Mouse (Mus musculus) left cerebral cortex, postnatal 4 days (tissue): ENCODE measurements around the gene Fabp2. TPM values are rescaled to one million over a fixed set of nuclear protein-coding genes. Genes with fewer than 3 reads are reported as not detected.
"Not testable (repeated sequence)": the region's sequence is repeated elsewhere in the genome, so short reads cannot be mapped to it uniquely, and the experiment has no call there.

ENCODE experiments used
- DNase-seq: peaks from one replicate; pipeline ENCODE4 v3.0.0-alpha.2; 2022
- intact Hi-C: fragments of 180-260 bp; cut with DNase I; formaldehyde crosslinking; loops from one replicate; pipeline ENCODE4 v1.15.1; 2025
- total RNA-seq, 2 experiments: library from RNA; stranded (reverse); gene quantifications; 2 replicates each; pipeline ENCODE4 v1.2.3; 2021

Fabp2 gene
- total RNA-seq, 2 experiments from 2014 or later = not detected

DNA sequence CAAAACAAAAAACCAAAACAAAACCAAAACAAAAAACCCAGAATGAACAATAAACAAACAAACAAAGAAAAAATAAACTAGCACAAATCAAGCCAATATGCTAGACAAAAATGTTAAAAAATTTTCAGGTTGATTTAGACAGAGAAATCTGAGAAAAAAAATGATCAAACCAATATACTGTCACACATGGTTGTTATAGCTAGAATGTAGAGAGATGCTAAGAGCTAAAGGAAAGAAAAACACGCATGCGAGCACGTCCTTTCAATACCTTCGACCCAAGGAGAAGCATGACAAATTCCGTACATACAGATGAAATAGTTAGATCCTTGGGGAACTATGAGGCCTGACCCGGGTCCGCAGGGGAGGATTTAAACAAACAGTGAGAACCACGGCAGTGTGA is 24.4 kb downstream of the Fabp2 start, which contains the start of gene Gm10959:
TSS of gene Gm10959 (minus strand) at position 101 of the 400 bp plus-strand sequence.
- DNase-seq = no peak
- intact Hi-C loops = no loop called here

DNA sequence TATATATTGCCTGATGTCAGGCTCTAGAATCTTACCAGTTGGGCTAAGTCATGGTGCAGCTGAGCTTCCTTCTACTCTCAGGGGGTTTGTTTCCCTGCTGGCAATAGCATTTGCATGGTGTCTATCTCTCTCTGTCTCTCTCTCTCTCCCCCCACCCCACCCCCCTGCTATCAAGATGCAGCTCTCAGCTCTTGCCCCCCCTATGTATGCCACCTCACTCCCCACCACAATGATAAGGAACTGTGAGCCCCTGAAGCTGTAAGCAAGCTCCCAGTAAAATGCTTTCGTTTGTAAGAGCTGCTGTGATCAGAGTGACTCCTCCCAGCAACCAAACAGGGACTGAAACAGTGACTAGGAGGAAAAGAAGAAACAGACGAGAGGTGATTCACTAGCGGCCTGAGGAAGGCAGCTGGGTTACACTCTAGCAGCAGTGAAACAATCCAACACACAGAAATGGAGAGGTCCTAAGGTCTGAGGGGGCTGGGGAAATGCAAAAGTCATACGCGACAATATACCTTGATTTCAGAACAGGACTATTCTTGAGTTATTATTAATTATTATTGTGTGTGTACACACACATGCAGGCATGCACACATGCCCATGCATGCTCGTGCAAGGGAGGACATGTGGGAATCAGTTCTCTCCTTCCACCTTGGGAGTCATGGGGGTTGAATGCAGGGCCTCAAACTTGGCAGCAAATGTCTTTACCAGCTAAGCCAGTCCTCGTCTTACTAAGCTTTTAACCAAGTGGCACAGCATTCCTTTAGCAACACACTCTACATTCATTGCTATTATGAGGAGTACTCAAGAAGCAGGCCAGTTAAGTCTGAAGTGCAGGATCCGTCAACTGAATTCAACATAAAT is 25.9 kb downstream of the Fabp2 start:
- no peak for DNase-seq
- intact Hi-C loops = no loop called here

DNA sequence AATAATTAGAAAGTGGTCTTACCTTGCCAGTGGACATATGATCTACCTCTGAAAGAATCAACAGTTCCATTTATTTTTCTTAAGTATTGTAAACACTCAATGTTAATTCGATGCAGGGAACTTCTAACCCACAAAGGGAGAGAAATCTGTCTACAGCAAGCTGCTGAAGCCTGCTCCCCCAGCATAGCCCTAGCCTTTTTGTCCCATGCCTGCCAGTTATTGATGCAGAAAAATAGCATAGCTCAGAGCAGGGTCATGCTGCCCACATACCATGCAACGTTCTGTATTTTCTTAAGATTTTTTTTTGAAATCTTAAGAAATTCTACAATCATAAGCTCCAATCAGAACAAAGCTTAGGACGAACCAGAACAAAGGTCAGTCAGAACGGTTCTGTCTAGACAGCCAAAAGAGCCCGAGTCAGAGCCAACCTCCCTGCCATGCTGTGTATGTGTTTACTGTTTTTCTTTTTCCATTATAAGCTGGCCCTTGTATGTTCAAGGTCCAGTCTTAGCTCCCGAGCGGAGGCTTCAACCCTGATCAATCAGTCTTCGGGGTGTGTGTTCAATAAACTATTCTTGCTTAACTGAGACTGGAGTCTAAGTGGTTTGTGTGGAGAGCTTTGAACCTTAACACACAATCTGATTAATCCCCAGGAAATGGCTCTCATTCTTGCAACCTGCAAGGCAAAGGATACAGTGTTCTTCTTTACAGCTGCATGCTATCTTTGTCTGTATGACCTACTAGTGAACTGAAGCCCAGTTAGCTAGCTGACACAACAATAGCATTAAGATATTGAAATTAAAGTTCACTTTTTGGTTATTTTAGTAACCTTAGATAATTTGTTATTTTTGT is 27.0 kb downstream of the Fabp2 start:
- intact Hi-C loops = no loop called here
- no peak for DNase-seq

DNA sequence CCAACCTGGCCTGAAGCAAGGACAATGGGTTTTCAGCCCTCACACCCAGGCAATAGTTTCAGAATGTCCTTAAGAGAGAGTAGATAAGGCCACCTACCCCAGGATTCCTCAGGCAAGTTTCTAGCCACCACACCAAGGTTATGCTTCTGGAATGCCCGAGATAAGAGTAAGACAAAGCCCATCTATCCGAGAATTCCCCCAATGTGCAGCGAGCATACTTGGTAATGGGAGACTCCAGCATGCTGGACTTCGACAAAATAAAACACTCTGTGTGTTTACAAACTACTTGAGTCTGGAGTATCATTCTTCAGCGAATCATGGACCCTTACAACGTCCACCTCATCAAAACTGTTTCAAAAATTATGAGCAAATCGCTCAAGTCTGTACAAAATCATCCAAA is 28.3 kb downstream of the Fabp2 start:
- no peak for DNase-seq
- intact Hi-C loops = no loop called here

DNA sequence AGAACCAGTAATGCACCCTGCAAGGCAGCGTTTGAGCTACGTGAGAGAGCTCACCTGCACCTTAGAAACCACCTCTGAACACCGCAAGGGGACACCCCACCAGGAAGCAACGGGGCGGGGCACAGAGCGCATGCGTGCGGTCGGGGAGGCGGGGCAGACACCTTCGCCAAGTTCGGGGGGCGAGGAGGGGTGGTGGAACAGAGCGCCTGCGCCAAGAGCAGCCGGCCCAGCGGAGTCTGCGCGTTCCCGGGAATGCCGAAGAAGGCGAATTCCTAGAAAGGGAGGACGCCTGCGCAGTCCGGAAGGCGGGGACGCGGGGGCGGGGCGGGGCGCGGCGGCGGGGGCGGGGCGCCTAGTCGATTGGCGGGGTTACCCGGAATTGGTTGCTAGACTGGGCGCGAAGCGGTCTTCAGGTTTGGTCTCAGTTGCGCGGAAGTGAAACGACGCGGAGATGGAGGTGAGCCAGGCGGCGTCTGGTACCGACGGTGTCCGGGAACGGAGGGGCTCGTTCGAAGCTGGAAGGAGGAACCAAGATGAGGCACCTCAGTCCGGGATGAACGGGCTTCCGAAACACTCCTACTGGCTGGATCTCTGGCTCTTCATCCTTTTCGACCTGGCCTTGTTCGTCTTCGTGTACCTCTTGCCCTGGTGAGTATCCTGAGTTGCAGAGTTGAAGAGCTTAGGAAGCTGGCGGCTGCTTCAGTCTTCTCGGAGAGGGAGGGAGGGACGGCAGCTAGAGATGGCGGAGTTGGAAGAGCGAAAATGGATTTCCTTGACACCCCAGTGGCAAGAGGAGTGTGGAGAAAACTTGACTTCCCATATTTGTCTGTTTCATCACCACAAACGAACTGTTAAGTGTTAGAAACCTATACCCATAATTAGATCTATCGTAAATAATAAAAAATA is 29.4 kb downstream of the Fabp2 start, which contains the start of gene 1810037I17Rik:
TSS of gene 1810037I17Rik (plus strand) at position 195 of the 906 bp plus-strand sequence.
- peak; percentile 98 for DNase-seq
- intact Hi-C loops = no loop called here

DNA sequence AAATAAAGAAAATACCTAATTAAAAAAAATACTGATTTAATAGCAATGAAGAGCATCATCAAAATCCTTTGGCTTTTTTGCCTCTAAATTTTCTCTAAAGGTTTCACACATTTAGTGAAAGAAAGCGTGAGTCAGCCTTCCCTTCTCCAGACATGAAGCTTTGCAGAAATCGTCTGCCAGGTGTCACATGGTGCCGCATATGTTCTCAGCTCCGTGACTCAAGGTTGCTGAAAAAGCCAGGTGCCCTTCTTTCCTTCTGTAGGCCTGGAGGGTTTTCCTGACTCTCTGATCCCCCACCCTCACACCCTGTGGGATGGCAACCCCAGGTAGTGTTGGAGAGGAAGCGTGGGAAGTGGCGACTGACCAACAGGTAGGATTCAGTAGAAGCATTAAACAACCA is 34.9 kb downstream of the Fabp2 start:
- intact Hi-C loops = loop anchor here (10.0 kb wide), 1 partner anchor 395 kb away; no protein-coding TSS in a partner anchor
- DNase-seq = no peak

DNA sequence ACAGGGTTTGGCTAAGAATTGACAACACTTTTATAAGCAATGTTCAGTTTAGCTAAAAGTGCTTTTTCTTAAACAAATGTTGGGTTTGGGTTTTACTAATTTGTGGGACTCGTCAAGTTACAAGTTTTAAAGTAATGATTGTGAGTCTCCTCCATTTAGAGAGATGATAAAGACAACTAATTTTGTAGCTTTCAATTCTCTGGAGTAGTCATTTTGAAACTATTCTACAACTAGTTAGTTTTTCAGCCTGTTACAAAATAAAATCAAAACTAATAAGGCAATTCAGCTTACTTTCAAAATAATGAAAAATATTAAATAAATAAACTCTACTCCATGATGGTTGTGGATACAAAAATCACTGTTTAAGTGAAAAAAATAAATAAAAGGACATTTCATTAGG is 37.6 kb downstream of the Fabp2 start:
- intact Hi-C loops = loop anchor here (10.0 kb wide), 1 partner anchor 392 kb away; no protein-coding TSS in a partner anchor
- DNase-seq = no peak

DNA sequence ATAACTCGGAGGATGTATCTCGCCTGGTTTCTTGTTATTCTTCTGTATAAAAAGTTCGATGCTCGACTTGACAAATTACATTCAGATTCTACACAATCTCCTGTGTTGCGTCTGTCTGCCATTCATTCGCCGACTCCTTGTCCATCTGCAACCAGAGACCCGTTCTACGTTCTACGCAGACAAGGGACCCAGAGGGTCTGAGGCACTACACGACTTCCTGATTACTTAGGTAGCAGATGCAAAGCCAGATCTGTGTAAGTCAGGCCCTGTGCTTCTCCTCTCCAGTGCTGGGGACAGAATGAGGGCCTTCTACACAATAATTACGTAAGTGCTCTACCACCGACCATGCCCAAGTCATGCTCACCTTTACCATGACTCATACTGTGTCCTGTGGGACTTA is 42.3 kb downstream of the Fabp2 start:
- intact Hi-C loops = loop anchor here (5.0 to 10.0 kb wide), 2 partner anchors 165 to 388 kb away; no protein-coding TSS in a partner anchor
- not testable (repeated sequence) for DNase-seq

DNA sequence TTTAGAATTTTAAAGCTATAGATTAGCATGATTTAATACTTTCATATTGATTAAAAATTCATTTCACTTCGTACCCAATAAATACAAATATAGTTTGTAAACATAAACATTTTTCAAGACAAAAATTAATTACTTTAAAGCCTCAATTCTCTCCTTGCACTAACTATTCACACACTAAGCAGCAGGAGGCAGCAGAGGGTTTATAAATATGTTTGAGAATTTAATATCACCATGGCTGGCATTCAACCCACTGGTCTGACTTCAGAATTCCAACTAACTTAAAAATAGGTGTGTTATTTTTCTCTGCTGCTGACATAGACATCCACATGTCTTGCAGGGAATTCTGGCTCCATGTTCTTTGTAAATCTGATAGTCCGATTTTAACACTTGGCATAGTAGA is 44.3 kb downstream of the Fabp2 start:
- intact Hi-C loops = loop anchor here (5.0 to 10.0 kb wide), 2 partner anchors 163 to 386 kb away; no protein-coding TSS in a partner anchor
- peak; percentile 25 for DNase-seq

DNA sequence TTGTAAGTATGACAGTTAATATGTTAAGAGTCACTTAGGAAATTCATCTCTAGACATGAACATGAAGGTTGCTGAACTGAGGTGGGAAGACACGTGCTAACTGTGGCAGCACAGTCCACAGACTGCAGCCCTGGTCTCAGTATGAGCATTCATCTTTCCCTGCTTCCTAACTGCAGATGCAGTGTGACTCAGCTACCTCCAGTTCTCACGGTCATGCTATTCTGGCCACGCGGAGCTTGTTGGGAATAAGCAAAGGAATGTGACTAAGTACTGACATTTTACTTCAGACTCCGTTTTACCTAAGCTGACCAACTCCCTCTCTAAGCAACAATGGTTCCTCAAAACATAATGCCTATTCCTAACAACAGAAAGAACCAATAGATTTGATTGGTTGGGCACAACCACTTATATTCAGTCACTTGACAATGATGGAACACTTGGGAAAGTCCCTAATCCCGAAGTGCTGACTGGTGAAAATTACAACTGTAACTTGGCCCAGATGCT is 48.6 kb downstream of the Fabp2 start:
- no peak for DNase-seq

More for the DNA sequence above, 48.6 kb downstream of the Fabp2 start:
- intact Hi-C loops = no loop called here

Other genes with a start within 250 kb of the Fabp2 start
- gene Pde5a, start 166.1 kb upstream of the Fabp2 start, total RNA-seq = 10 to 100 TPM; 13.1 to 13.7 TPM
- gene Gm10959, start 24.3 kb downstream of the Fabp2 start, total RNA-seq = not detected
- 10 to 100 TPM; 35.7 to 38.0 TPM for gene 1810037I17Rik, start 29.1 kb downstream of the Fabp2 start, total RNA-seq
- 10 to 100 TPM; 17.8 to 19.0 TPM for gene Usp53, start 89.4 kb downstream of the Fabp2 start, total RNA-seq
- not detected for gene Myoz2, start 139.9 kb downstream of the Fabp2 start, total RNA-seq